Mouse (Mus musculus): ENCODE data around the gene Gatad1.
A peak's percentile ranks its signal among the peaks of the same experiment; 100 is the strongest.
"Not testable (repeated sequence)": the region's sequence is repeated elsewhere in the genome, so short reads cannot be mapped to it uniquely, and the experiment has no call there.

The Gatad1 gene

GRCm38 (mm10) chr5:3633951-3634350 lies 23.0 kb downstream of the Gatad1 start:
- DNase-seq = no peak

GRCm38 (mm10) chr5:3633315-3633714 lies 23.7 kb downstream of the Gatad1 start:
- DNase-seq = no peak

DNA sequence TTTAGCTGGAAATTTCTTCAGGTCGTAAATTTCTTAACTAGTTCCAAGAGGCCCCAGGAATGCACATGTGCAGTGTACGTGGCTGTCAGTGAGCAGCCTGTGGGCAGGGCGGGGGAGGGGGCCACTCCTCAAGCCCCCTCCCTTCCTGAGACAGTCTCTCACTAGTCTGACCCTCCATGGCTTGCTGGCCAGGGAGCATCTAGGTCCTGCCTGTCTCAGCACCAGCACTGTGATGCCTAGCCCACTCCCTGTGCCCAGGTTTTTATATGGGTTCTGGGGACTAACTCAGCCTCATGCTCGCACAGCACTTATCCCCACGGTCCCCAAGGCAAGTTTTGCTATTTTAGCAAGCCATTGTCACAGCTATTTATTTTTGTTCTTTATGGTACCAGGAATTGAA lies 24.7 kb downstream of the Gatad1 start:
- DNase-seq = no peak

- DNase-seq = no peak
These were observed 25.3 kb downstream of the Gatad1 start for GRCm38 (mm10) chr5:3631512-3632271.

GRCm38 (mm10) chr5:3630055-3630454 lies 26.9 kb downstream of the Gatad1 start:
- DNase-seq = no peak

DNA sequence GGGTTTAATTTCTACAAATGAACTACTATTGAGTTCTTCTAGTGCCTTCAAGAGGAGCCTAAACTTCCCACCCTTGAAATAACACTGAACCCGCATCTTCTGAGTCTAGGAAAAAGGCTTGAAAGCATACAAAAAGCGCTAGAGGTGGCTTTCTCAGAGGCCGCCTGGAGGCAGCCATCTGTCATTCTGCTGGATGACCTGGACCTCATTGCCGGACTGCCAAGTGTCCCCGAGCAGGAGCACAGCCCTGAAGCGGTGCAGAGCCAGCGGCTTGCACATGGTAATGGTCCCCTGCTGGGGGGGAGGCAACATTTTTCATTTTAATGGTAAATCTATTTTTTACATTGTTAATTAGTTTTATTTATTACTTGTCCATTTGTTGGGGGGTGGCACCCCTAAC lies 36.5 kb downstream of the Gatad1 start:
- DNase-seq = no peak

DNA sequence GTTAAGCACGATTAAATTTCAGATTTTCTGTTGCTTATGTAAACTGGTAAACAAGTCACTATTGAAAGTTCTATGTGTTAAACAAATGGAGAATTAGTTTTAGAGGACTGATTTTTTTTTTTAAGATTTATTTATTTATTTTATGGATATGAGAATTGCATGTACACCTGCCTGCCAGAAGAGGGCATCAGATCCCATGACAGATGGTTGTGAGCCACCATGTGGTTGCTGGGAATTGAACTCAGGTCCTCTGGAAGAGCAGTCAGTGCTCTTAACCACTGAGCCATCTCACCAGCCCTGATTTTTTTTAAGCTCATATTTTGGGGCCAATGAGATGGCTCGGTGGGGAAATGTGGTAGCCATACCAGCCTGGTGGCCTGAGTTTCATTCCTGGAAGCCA lies 45.1 kb downstream of the Gatad1 start:
- DNase-seq = not testable (repeated sequence)

DNA sequence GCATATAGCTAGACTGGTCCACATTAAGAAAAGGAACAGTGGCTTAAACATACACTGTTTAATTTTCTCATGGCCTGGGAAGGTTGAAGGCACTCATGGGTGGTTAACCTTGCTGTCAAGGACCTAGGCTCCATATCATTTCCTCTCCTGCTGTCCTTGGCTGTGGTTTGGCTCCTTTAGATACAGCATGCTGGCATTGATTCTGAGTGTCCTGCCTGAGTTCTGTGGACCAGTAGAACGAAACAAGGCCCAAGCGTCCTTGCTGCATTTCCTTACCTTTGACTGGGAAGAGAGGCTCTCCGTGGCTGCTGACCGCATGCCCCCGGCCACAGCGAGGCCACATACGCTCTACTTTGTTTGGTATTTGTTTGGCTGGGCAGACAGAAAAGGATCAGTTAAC lies 47.7 kb downstream of the Gatad1 start:
- DNase-seq = no peak

GRCm38 (mm10) chr5:3607114-3607513 lies 49.9 kb downstream of the Gatad1 start:
- no peak for DNase-seq

- DNase-seq = no peak
These were observed 56.2 kb downstream of the Gatad1 start for GRCm38 (mm10) chr5:3600790-3601189.

- no peak for DNase-seq
These were observed 56.7 kb downstream of the Gatad1 start for GRCm38 (mm10) chr5:3600298-3600697.

- DNase-seq = no peak
These were observed 58.2 kb downstream of the Gatad1 start for GRCm38 (mm10) chr5:3598766-3599165.

DNA sequence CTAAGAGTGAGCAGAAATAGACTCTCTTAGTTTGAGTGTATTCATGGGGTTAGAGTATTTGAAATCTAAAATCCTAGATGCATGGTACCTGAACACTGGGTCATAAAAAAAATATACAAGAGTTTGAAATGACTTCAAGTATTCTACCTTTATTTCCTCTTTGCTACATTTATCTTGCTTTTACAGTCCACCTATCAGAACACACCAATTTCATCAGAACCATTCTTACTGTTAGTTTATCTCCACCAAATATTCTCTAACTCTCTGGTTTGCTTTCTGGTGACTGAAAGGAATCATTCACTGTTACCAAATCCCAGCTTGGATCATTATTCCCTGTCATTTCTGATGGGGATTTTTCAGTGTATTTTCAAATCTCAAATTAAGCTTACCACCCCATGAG lies 59.8 kb downstream of the Gatad1 start:
- DNase-seq = no peak

DNA sequence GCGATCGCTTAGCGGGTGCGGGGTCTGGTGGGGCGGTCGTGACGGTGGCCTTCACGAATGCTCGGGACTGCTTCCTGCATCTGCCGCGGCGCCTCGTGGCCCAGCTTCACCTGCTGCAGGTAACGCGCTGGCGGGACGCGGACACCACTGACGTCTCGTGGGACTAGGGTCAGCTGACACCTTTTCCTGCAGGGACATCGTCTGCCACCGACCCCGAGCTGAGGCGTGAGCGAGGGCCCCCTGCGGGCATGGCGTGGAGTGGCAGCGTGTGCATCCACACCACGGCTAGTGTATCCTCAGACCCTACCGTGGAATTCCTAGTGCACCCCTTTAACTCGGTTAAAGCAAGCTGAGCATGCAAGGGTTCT lies 60.6 kb downstream of the Gatad1 start, which contains the start of gene Rbm48:
Gene Rbm48, minus strand, starts transcription at position 187 of the 368 bp plus-strand sequence.
- peak; percentile 86 for DNase-seq

GRCm38 (mm10) chr5:3595693-3596398 lies 61.1 kb downstream of the Gatad1 start, which contains the start of gene Pex1:
Gene Pex1, plus strand, starts transcription at chr5:3596066.
- peak; percentile 97 for DNase-seq

All from right cerebral cortex, adult 18-20 months (tissue).